Mouse (Mus musculus) lung, postnatal 0 days (tissue): ENCODE data around the gene Dbt. TPM values are rescaled to one million over a fixed set of nuclear protein-coding genes. Genes with fewer than 3 reads are reported as not detected.

Experiments used
- ATAC-seq: fragments of 200-750 bp; cut with Nextera tagmentation; 2 replicates; pipeline ENCODE4 v1.8.0; 2017; ENCODE audit warnings: moderate library complexity
- DNase-seq: peaks from one replicate; pipeline ENCODE4 v3.0.0-alpha.2; 2016; ENCODE audit warnings: low spot score
- H3K27ac ChIP-seq: fragments of 300-500 bp; sonication (generic); 2 replicates; pipeline ENCODE4 v1.5.1; 2014; ENCODE audit warnings: antibody characterized with exemption, mild to moderate bottlenecking, low read length, mixed read lengths
- H3K27me3 ChIP-seq: fragments of 300-500 bp; sonication (generic); replicated peaks from 2 replicates; pipeline ENCODE4 v1.6.1; 2014; ENCODE audit warnings: low read length, mixed read lengths; ENCODE audit not compliant: insufficient read depth
- H3K36me3 ChIP-seq: fragments of 300-500 bp; sonication (generic); 2 replicates; pipeline ENCODE4 v1.6.1; 2014; ENCODE audit warnings: low read length, mixed read lengths; ENCODE audit not compliant: insufficient read depth
- H3K4me1 ChIP-seq: fragments of 300-500 bp; sonication (generic); 2 replicates; pipeline ENCODE4 v1.6.1; 2014; ENCODE audit warnings: antibody characterized with exemption, low read depth, low read length, mixed read lengths; ENCODE audit not compliant: insufficient read depth
- H3K4me2 ChIP-seq: fragments of 300-500 bp; sonication (generic); replicated peaks from 2 replicates; pipeline ENCODE4 v1.6.1; 2014; ENCODE audit warnings: low read depth, mild to moderate bottlenecking, low read length, moderate library complexity, mixed read lengths
- H3K4me3 ChIP-seq: fragments of 300-500 bp; sonication (generic); 2 replicates; pipeline ENCODE4 v1.5.1; 2014; ENCODE audit warnings: low read depth, low read length
- H3K9ac ChIP-seq: fragments of 300-500 bp; sonication (generic); replicated peaks from 2 replicates; pipeline ENCODE4 v1.6.1; 2014; ENCODE audit warnings: low read depth, mild to moderate bottlenecking
- H3K9me3 ChIP-seq: fragments of 300-500 bp; sonication (generic); 2 replicates; pipeline ENCODE4 v1.6.1; 2016; ENCODE audit warnings: low read length, mixed read lengths
- CTCF ChIP-seq: IDR thresholded peaks from 2 replicates; pipeline ENCODE4 v1.5.1; 2016; ENCODE audit warnings: antibody characterized with exemption, mild to moderate bottlenecking
- EP300 ChIP-seq: IDR thresholded peaks from 2 replicates; pipeline ENCODE4 v1.6.1; 2016; ENCODE audit warnings: antibody characterized with exemption, mild to moderate bottlenecking, control low read depth
- WGBS: fragments of 180-500 bp; shearing (Covaris S2); extraction: QIAGEN DNeasy Blood & Tissue Kit; methylation state at CpG from one replicate; pipeline ENCODE4 v1.1.7; 2014; 5-methylcytosine and 5-hydroxymethylcytosine counted together
- polyA plus RNA-seq: library from polyadenylated mRNA; unstranded; fragments of >200 nt; fragmentation: Nextera tagmentation; extraction: Ambion mirVana; gene quantifications from 2 replicates; pipeline ENCODE4 v1.2.1, GENCODE M21; 2015

Dbt gene
- 6.1 and 8.4 TPM in 2 replicates for polyA plus RNA-seq

DNA sequence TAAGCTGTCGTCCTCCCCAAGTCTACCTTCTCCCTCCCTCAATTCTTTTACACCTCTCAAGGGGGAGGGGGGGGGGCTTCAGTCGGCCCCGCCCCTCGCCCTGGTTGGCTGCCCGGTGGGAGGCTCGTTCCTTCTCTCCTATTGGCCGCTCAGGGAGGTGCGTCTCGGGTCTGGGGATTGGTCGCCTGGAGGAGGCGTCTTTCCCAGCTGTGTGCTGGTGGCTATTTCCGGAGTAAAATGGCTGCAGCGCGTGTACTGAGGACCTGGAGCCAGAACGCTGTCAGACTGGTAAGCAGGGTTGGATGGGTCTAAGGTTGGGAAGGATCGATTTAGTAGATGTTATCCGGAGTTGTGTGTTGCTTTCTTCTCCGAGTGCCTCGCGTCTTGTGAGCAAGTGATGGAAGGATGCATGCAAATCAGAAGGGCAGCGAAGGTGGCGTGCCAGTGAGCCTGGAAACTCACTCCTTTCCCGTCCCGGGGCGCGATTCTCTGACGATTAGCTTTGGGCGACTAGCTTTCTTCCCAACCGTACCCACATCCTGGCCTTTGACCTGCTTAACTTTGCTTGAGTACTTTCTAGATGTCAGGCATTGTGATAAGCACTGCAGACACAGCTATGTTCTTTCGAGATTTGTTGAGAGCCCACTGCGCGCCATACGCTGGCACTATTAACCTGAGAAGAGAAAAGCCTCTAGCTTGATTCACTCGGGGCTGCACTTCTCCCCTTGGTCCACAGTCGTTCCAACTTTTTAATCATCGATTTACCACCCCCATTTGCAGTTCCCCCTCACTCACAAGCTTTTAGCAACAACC, at the start of gene Dbt:
TSS of gene Dbt (plus strand) at position 167 of the 813 bp plus-strand sequence.
- peak; percentile 33 for TF ChIP-seq CTCF
- TF ChIP-seq EP300: peak; percentile 26; the same call in 1 of the 2 replicates
- peak within 1 kb of the TSS; percentile 77 for H3K4me2 ChIP-seq
- peaks cover 5% of the 10 kb centered on the region; the same call in 1 of the 2 replicates for H3K4me1 ChIP-seq
- H3K4me3 ChIP-seq: peak within 1 kb of the TSS; percentile 60
- no peaks in the 10 kb centered on the region for H3K36me3 ChIP-seq
- H3K27ac ChIP-seq: peak within 1 kb of the TSS; percentile 76
- H3K27me3 ChIP-seq: no peaks in the 10 kb centered on the region
- 0 out of 2 replicates have a peak within 1 kb of the TSS, but pooled peaks have one; percentile 48 for H3K9ac ChIP-seq
- no peaks in the 10 kb centered on the region for H3K9me3 ChIP-seq
- 2% methylated on average over 36 of the region's 36 CpGs for WGBS
- peak; percentile 95 for DNase-seq
- peak; percentile 95 for ATAC-seq

- DNase-seq (no peak), ATAC-seq (no peak)
- Histone ChIP-seq H3K4me1 (no peaks in the 10 kb centered on the region), H3K27ac (no peak overlapping the region), H3K9ac (no peak overlapping the region), H3K4me2 (no peak overlapping the region), H3K4me3 (no peak overlapping the region), H3K36me3 (no peaks in the 10 kb centered on the region), H3K9me3 (no peaks in the 10 kb centered on the region), H3K27me3 (no peaks in the 10 kb centered on the region)
- 41% methylated on average over 2 of the region's 2 CpGs for WGBS
- TF ChIP-seq CTCF: no peak
- TF ChIP-seq EP300: no peak
Measured at GRCm38 (mm10) chr3:116464318-116464717, 48.6 kb upstream of the Dbt start.

GRCm38 (mm10) chr3:116465709-116466108, 47.2 kb upstream of the Dbt start:
- Histone ChIP-seq H3K9me3 (no peaks in the 10 kb centered on the region), H3K27me3 (no peaks in the 10 kb centered on the region), H3K4me3 (no peak overlapping the region), H3K4me2 (no peak overlapping the region), H3K36me3 (no peaks in the 10 kb centered on the region), H3K4me1 (no peaks in the 10 kb centered on the region), H3K27ac (no peak overlapping the region), H3K9ac (no peak overlapping the region)
- DNase-seq (no peak), ATAC-seq (no peak)
- TF ChIP-seq EP300 (no peak), CTCF (no peak)
- WGBS: 79% methylated on average over 12 of the region's 12 CpGs

GRCm38 (mm10) chr3:116474602-116475001, 38.3 kb upstream of the Dbt start:
- TF ChIP-seq CTCF: no peak
- TF ChIP-seq EP300: no peak

DNA sequence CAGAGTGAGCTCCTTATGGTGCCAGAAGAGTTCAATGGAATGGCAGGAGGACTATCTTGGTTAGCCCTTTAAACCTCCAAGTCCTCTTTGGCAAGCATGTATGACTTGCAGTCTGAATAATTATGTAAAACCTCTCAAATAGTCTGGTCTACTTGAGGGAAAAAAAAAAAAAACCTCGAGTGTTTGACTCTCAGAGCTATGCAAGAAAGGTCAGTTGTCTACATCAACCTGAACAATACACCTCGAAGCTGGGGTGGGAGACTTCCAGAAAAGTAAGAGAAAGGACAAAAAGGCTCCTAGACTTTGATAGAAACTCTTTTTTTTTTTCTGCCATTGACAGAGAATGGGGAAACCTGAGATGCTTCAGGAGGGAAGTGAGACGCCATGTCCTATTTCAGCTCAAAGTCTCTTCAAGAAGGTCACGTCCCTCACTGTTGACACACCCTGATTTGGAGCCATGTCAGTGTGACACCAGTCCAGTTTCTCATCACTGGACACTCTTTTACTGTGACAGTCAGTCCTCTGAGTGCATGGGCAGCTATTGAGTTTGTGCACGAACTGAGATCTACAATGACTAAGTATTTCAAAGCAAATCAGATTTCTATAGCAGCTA, 36.1 kb upstream of the Dbt start:
- DNase-seq: no peak
- Histone ChIP-seq H3K4me1 (no peaks in the 10 kb centered on the region), H3K36me3 (no peaks in the 10 kb centered on the region), H3K27me3 (no peaks in the 10 kb centered on the region), H3K4me2 (no peak overlapping the region), H3K9ac (no peak overlapping the region), H3K27ac (no peak overlapping the region), H3K4me3 (no peak overlapping the region), H3K9me3 (no peaks in the 10 kb centered on the region)
- TF ChIP-seq EP300: no peak
- TF ChIP-seq CTCF: no peak
- ATAC-seq: no peak
- WGBS: 37% methylated on average over 5 of the region's 5 CpGs

More at GRCm38 (mm10) chr3:116474602-116475001, 38.3 kb upstream of the Dbt start:
- Histone ChIP-seq H3K9me3 (no peaks in the 10 kb centered on the region), H3K9ac (no peak overlapping the region), H3K36me3 (no peaks in the 10 kb centered on the region), H3K4me1 (no peaks in the 10 kb centered on the region), H3K27me3 (no peaks in the 10 kb centered on the region), H3K4me3 (no peak overlapping the region), H3K27ac (no peak overlapping the region), H3K4me2 (no peak overlapping the region)
- DNase-seq (no peak), ATAC-seq (no peak)
- 61% methylated on average over 11 of the region's 11 CpGs for WGBS

DNA sequence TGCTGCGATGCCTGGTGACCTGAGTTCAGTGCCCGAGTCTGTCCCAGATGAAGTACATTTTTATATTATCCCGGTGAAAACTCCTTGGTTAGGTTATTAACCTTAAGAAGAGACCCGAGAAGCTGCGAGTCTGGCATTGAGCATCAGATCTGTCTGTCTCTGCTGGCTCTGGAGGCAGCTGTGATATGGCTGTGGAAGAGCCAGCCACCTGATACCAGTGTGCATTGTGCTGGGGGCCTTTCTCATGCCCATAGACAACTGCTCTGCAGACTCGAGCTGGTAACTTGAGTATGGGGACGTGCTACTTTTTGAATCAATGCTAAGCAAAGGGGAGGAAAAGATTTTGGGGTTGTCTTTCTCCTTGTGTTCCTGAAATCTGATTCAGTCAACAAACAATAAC, 35.5 kb upstream of the Dbt start:
- H3K4me2 ChIP-seq: no peak overlapping the region
- no peaks in the 10 kb centered on the region for H3K9me3 ChIP-seq
- no peak for DNase-seq
- no peak overlapping the region for H3K4me3 ChIP-seq
- no peaks in the 10 kb centered on the region for H3K36me3 ChIP-seq
- no peaks in the 10 kb centered on the region for H3K4me1 ChIP-seq
- ATAC-seq: no peak
- H3K9ac ChIP-seq: no peak overlapping the region
- TF ChIP-seq CTCF (no peak), EP300 (no peak)
- H3K27me3 ChIP-seq: no peaks in the 10 kb centered on the region
- no peak overlapping the region for H3K27ac ChIP-seq
- WGBS: 78% methylated on average over 7 of the region's 7 CpGs
